Mouse (Mus musculus) C2C12 (cell line): ENCODE results near the gene Rdh5. TPM values are rescaled to one million over a fixed set of nuclear protein-coding genes. Genes with fewer than 3 reads are reported as not detected.

Source experiments
- H3K27me3 ChIP-seq: one replicate; pipeline ENCODE4 v1.6.1; 2011; ENCODE audit not compliant: control insufficient read depth, insufficient read depth, insufficient read length
- H3K36me3 ChIP-seq: one replicate; pipeline ENCODE4 v1.6.1; 2011; ENCODE audit not compliant: control insufficient read depth, insufficient read depth
- H3K4me3 ChIP-seq: one replicate; pipeline ENCODE4 v1.5.1; 2011; ENCODE audit warnings: mild to moderate bottlenecking, control low read depth; ENCODE audit not compliant: poor library complexity, insufficient read depth, severe bottlenecking
- H3K79me2 ChIP-seq: one replicate; pipeline ENCODE4 v1.6.1; 2011; ENCODE audit not compliant: control insufficient read depth, insufficient read depth
- H3K79me3 ChIP-seq: one replicate; pipeline ENCODE4 v1.6.1; 2011; ENCODE audit warnings: low read depth, control low read depth
- H3ac ChIP-seq: one replicate; pipeline ENCODE3; 2011; ENCODE audit warnings: low read depth; ENCODE audit not compliant: control insufficient read depth, insufficient read length
- CEBPB ChIP-seq: IDR thresholded peaks from one replicate; pipeline ENCODE4 v1.6.1; 2011; ENCODE audit warnings: low read depth, mild to moderate bottlenecking, control low read depth, moderate library complexity
- CTCF ChIP-seq: IDR thresholded peaks from one replicate; pipeline ENCODE4 v1.5.1; 2011; ENCODE audit not compliant: control insufficient read depth, insufficient read depth, insufficient read length
- FOSL1 ChIP-seq: IDR thresholded peaks from one replicate; pipeline ENCODE4 v1.8.0; 2011; ENCODE audit warnings: mild to moderate bottlenecking, low read length; ENCODE audit not compliant: poor library complexity, insufficient read depth, severe bottlenecking
- MAX ChIP-seq: IDR thresholded peaks from one replicate; pipeline ENCODE4 v1.6.1; 2011; ENCODE audit warnings: mild to moderate bottlenecking, control low read depth
- MYOD1 ChIP-seq: IDR thresholded peaks from one replicate; pipeline ENCODE4 v1.6.1; 2011; ENCODE audit warnings: low read depth; ENCODE audit not compliant: control insufficient read depth, insufficient read length
- MYOG ChIP-seq: IDR thresholded peaks from one replicate; pipeline ENCODE4 v1.6.1; 2011; ENCODE audit not compliant: control insufficient read depth, insufficient read length; ENCODE audit errors: extremely low read depth
- USF1 ChIP-seq: IDR thresholded peaks from one replicate; pipeline ENCODE4 v1.6.1; 2011; ENCODE audit warnings: low read depth, mild to moderate bottlenecking, control low read depth, moderate library complexity
- polyA plus RNA-seq: library from polyadenylated mRNA; unstranded; fragments of >200 nt; fragmentation: generic; extraction: Trizol; gene quantifications from one replicate; pipeline ENCODE4 v1.2.1, GENCODE M21; 2012; ENCODE audit warnings: missing spikeins

The Rdh5 gene
- polyA plus RNA-seq, 1 experiment, result 12.6 TPM

GRCm38 (mm10) chr10:128878291-128878690 is 44.4 kb downstream of the Rdh5 start:
- no peaks in the 10 kb centered on the region for H3K79me2 ChIP-seq
- H3K4me3 ChIP-seq, result no peak overlapping the region
- H3ac ChIP-seq, result no peak overlapping the region
- no peaks in the 10 kb centered on the region for H3K27me3 ChIP-seq
- peaks cover 56% of the 10 kb centered on the region for H3K36me3 ChIP-seq
- H3K79me3 ChIP-seq, result no peaks in the 10 kb centered on the region
- TF ChIP-seq MAX (no peak), MYOD1 (no peak), CTCF (no peak), CEBPB (no peak)

GRCm38 (mm10) chr10:128870341-128870740 is 52.3 kb downstream of the Rdh5 start:
- Histone ChIP-seq H3K79me3 (no peaks in the 10 kb centered on the region), H3K27me3 (no peaks in the 10 kb centered on the region), H3K36me3 (peaks cover 72% of the 10 kb centered on the region), H3K4me3 (no peak overlapping the region), H3K79me2 (no peaks in the 10 kb centered on the region), H3ac (no peak overlapping the region)
- no peak for TF ChIP-seq CEBPB
- TF ChIP-seq MYOD1, result no peak
- TF ChIP-seq MAX, result no peak
- TF ChIP-seq CTCF, result no peak
- no peak for TF ChIP-seq USF1
- TF ChIP-seq MYOG, result no peak
- TF ChIP-seq FOSL1, result no peak

GRCm38 (mm10) chr10:128866518-128866917 is 56.2 kb downstream of the Rdh5 start:
- Histone ChIP-seq H3K4me3 (no peak overlapping the region), H3K36me3 (peaks cover 60% of the 10 kb centered on the region), H3K79me2 (no peaks in the 10 kb centered on the region), H3K79me3 (no peaks in the 10 kb centered on the region), H3K27me3 (no peaks in the 10 kb centered on the region), H3ac (no peak overlapping the region)
- TF ChIP-seq MYOD1, result no peak
- TF ChIP-seq CEBPB, result no peak
- no peak for TF ChIP-seq MAX
- no peak for TF ChIP-seq MYOG
- no peak for TF ChIP-seq USF1
- TF ChIP-seq CTCF, result no peak
- TF ChIP-seq FOSL1, result no peak

- Histone ChIP-seq H3K79me2 (no peaks in the 10 kb centered on the region), H3ac (no peak overlapping the region), H3K79me3 (no peaks in the 10 kb centered on the region), H3K36me3 (peaks cover 60% of the 10 kb centered on the region), H3K4me3 (no peak overlapping the region), H3K27me3 (no peaks in the 10 kb centered on the region)
- no peak for TF ChIP-seq USF1
- no peak for TF ChIP-seq MYOG
- TF ChIP-seq CTCF, result no peak
- TF ChIP-seq MYOD1, result no peak
- no peak for TF ChIP-seq FOSL1
- TF ChIP-seq MAX, result no peak
- no peak for TF ChIP-seq CEBPB
Measured at GRCm38 (mm10) chr10:128866042-128866441, 56.6 kb downstream of the Rdh5 start.

Other genes starting within 250 kb of the Rdh5 start
- gene Suox, start 248.8 kb downstream of the Rdh5 start, polyA plus RNA-seq, result 9.6 TPM
- gene Rab5b, start 226.6 kb downstream of the Rdh5 start, polyA plus RNA-seq, result 27.0 TPM
- gene Pmel, start 218.7 kb downstream of the Rdh5 start, polyA plus RNA-seq, result 0.16 TPM
- gene Cdk2, start 217.9 kb downstream of the Rdh5 start, polyA plus RNA-seq, result 34.7 TPM
- gene Dgka, start 178.0 kb downstream of the Rdh5 start, polyA plus RNA-seq, result 7.3 TPM
- gene Pym1, start 175.0 kb downstream of the Rdh5 start, polyA plus RNA-seq, result 38.0 TPM
- gene Mmp19, start 132.0 kb downstream of the Rdh5 start, polyA plus RNA-seq, result 1.7 TPM
- gene Dnajc14, start 118.8 kb downstream of the Rdh5 start, polyA plus RNA-seq, result 31.2 TPM
- gene Tmem198b, start 118.5 kb downstream of the Rdh5 start, polyA plus RNA-seq, result 15.1 TPM
- gene Sarnp, start 105.6 kb downstream of the Rdh5 start, polyA plus RNA-seq, result 56.6 TPM
- 41.1 TPM for gene Ormdl2, start 101.2 kb downstream of the Rdh5 start, polyA plus RNA-seq
- gene Gdf11, start 31.2 kb downstream of the Rdh5 start, polyA plus RNA-seq, result 17.0 TPM
- gene Cd63, start 21.9 kb downstream of the Rdh5 start, polyA plus RNA-seq, result 2,043 TPM
- gene Bloc1s1, start 1.1 kb upstream of the Rdh5 start, polyA plus RNA-seq, result 204 TPM
- 100 TPM for gene Itga7, start 10.9 kb upstream of the Rdh5 start, polyA plus RNA-seq
- gene Mettl7b, start 38.1 kb upstream of the Rdh5 start, polyA plus RNA-seq, result not detected
- gene Olfr9, start 66.5 kb upstream of the Rdh5 start, polyA plus RNA-seq, result not detected
- not detected for gene Olfr763, start 87.9 kb upstream of the Rdh5 start, polyA plus RNA-seq
- not detected for gene Olfr764-ps1, start 117.0 kb upstream of the Rdh5 start, polyA plus RNA-seq
- gene Olfr765, start 127.1 kb upstream of the Rdh5 start, polyA plus RNA-seq, result not detected
- not detected for gene Olfr766-ps1, start 146.1 kb upstream of the Rdh5 start, polyA plus RNA-seq
- not detected for gene Olfr767, start 160.0 kb upstream of the Rdh5 start, polyA plus RNA-seq
- gene Olfr768, start 176.5 kb upstream of the Rdh5 start, polyA plus RNA-seq, result not detected
- gene Olfr769, start 195.0 kb upstream of the Rdh5 start, polyA plus RNA-seq, result not detected
- not detected for gene Olfr770, start 216.1 kb upstream of the Rdh5 start, polyA plus RNA-seq
- not detected for gene Olfr771, start 241.9 kb upstream of the Rdh5 start, polyA plus RNA-seq